Mouse (Mus musculus) thymus, postnatal 25 days (tissue): ENCODE measurements around the gene Rad23b.
A peak's percentile ranks its signal among the peaks of the same experiment; 100 is the strongest.
"Not testable (repeated sequence)": the region's sequence is repeated elsewhere in the genome, so short reads cannot be mapped to it uniquely, and the experiment has no call there.

ENCODE experiments used
- DNase-seq: peaks from one replicate; pipeline ENCODE4 v3.0.0; 2022

Gene Rad23b

GRCm38 (mm10) chr4:55356726-55357125 lies 6.9 kb downstream of the Rad23b start:
- no peak for DNase-seq

GRCm38 (mm10) chr4:55363866-55364265 lies 14.0 kb downstream of the Rad23b start:
- DNase-seq = no peak

- DNase-seq = peak; percentile 65
These were observed 14.5 kb downstream of the Rad23b start for GRCm38 (mm10) chr4:55364374-55364773.

GRCm38 (mm10) chr4:55366014-55366413 lies 16.2 kb downstream of the Rad23b start:
- no peak for DNase-seq

- no peak for DNase-seq
These were observed 20.3 kb downstream of the Rad23b start for GRCm38 (mm10) chr4:55370127-55370526.

- no peak for DNase-seq
These were observed 21.5 kb downstream of the Rad23b start for GRCm38 (mm10) chr4:55371355-55371754.

GRCm38 (mm10) chr4:55382350-55382749 lies 32.5 kb downstream of the Rad23b start:
- no peak for DNase-seq

- DNase-seq = no peak
These were observed 36.9 kb downstream of the Rad23b start for GRCm38 (mm10) chr4:55386768-55387167.

GRCm38 (mm10) chr4:55391480-55391879 lies 41.6 kb downstream of the Rad23b start:
- no peak for DNase-seq

- DNase-seq = no peak
These were observed 42.6 kb downstream of the Rad23b start for GRCm38 (mm10) chr4:55392445-55392844.

GRCm38 (mm10) chr4:55397911-55398762 lies 48.3 kb downstream of the Rad23b start:
- peak; percentile 67 for DNase-seq

GRCm38 (mm10) chr4:55398901-55399300 lies 49.1 kb downstream of the Rad23b start:
- DNase-seq = no peak

- DNase-seq = no peak
These were observed 55.5 kb downstream of the Rad23b start for GRCm38 (mm10) chr4:55405329-55405728.

- DNase-seq = no peak
These were observed 56.7 kb downstream of the Rad23b start for GRCm38 (mm10) chr4:55406558-55406957.

- no peak for DNase-seq
These were observed 58.2 kb downstream of the Rad23b start for GRCm38 (mm10) chr4:55408081-55408480.

- peak; percentile 12 for DNase-seq
These were observed 59.2 kb downstream of the Rad23b start for GRCm38 (mm10) chr4:55409025-55409424.

GRCm38 (mm10) chr4:55409578-55410224 lies 59.9 kb downstream of the Rad23b start:
- not testable (repeated sequence) for DNase-seq

GRCm38 (mm10) chr4:55415864-55416263 lies 66.0 kb downstream of the Rad23b start:
- DNase-seq = peak; percentile 14

GRCm38 (mm10) chr4:55426250-55426649 lies 76.4 kb downstream of the Rad23b start:
- no peak for DNase-seq
